25 mouse cellular contexts compared by ENCODE assay signal in genomic region chr16:17626269-17626555, GRCm38 (mm10).
"Had no signal": no experiment of that assay in that cellular context is flagged by ENCODE, and none has a peak within 500 bp of the region (broad histone marks: within the 10 kb centered on the region; RNA-seq: fewer than 3 reads in every experiment).

No protein-coding gene starts in this region.

- H3K4me3 ChIP-seq: heart, adult 2 months; heart, embryonic 13.5 days; heart, embryonic 15.5 days; hindbrain, embryonic 13.5 days; hindbrain, embryonic 15.5 days; kidney, embryonic 15.5 days; limb, embryonic 13.5 days; limb, embryonic 15.5 days had no signal

- H3K4me2 ChIP-seq: heart, embryonic 11.5 days; heart, embryonic 13.5 days; heart, embryonic 15.5 days; hindbrain, embryonic 13.5 days; hindbrain, embryonic 15.5 days; kidney, embryonic 15.5 days; limb, embryonic 13.5 days; limb, embryonic 15.5 days had no signal

- H3K27ac ChIP-seq: heart, adult 2 months; heart, embryonic 13.5 days; heart, embryonic 15.5 days; hindbrain, embryonic 13.5 days; hindbrain, embryonic 15.5 days; hindbrain, postnatal 0 days; kidney, embryonic 15.5 days; kidney, postnatal 0 days; limb, embryonic 13.5 days; limb, embryonic 15.5 days had no signal

- H3K9ac ChIP-seq: forebrain, postnatal 0 days; heart, embryonic 13.5 days; heart, embryonic 15.5 days; hindbrain, embryonic 13.5 days; hindbrain, embryonic 15.5 days; kidney, embryonic 15.5 days; limb, embryonic 13.5 days; limb, embryonic 15.5 days had no signal

- H3K27me3 ChIP-seq: heart, embryonic 13.5 days; heart, embryonic 15.5 days; hindbrain, embryonic 13.5 days; hindbrain, embryonic 15.5 days; kidney, embryonic 15.5 days; limb, embryonic 13.5 days; limb, embryonic 15.5 days had no signal

- H3K9me3 ChIP-seq: heart, embryonic 13.5 days; heart, embryonic 15.5 days; hindbrain, embryonic 13.5 days; hindbrain, embryonic 15.5 days; kidney, embryonic 15.5 days; limb, embryonic 13.5 days; limb, embryonic 15.5 days had no signal

- DNase-seq: forebrain, postnatal 0 days; gastrocnemius, postnatal 14 days; gastrocnemius, postnatal 36 days; heart, adult 11 months; heart, adult 2 months; heart, postnatal 14 days; heart, postnatal 36 days; kidney, adult 11 months; kidney, adult 2 months; kidney, adult 9 months; kidney, postnatal 14 days; kidney, postnatal 36 days; layer of hippocampus, adult 9-11 months; layer of hippocampus, postnatal 36 days; left cerebral cortex, postnatal 4 days had no signal

- H3K4me1 ChIP-seq: heart, embryonic 13.5 days; heart, embryonic 15.5 days; hindbrain, embryonic 13.5 days; hindbrain, embryonic 15.5 days; kidney, embryonic 15.5 days; limb, embryonic 13.5 days; limb, embryonic 15.5 days had no signal
